Mouse (Mus musculus): ENCODE data around the gene Mier2. TPM values are rescaled to one million over a fixed set of nuclear protein-coding genes. Genes with fewer than 3 reads are reported as not detected.

Mier2 gene
- total RNA-seq, 1 experiment = 58.5 TPM

DNA sequence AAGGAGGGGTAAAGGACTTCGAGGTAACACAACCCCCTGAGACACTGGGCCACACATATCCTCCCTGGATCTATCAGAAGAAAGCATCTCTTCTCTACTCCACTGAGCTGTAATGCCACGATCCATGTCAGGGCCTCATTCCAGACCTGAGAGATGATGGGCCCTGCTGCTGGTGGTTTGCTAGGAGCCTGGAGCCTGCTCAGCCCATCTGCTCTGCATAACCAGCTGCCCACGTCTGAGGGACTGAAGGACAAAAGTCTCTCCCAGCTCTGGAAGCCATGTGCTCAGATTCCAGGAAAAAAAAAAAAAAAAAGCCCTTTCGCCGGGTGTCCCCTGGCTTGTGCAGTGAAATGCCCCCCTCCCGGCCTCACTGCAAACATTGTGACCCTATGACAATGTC is 20.8 kb upstream of the Mier2 start:
- H3K36me3 ChIP-seq (ENCODE audit: control insufficient read depth, insufficient read depth, low read length, poor library complexity, severe bottlenecking) = no peaks in the 10 kb centered on the region
- H3K4me3 ChIP-seq (ENCODE audit: insufficient read depth in 1 of 2, low read depth in 1 of 2, low read length in 2 of 2, poor library complexity in 1 of 2, severe bottlenecking in 1 of 2) = no peak overlapping the region
- peaks cover 1 to 7% of the 10 kb centered on the region in 2 experiments; a peak in 2 of 4 replicates for H3K4me1 ChIP-seq (ENCODE audit: control insufficient read depth in 2 of 2, insufficient read depth in 2 of 2, low read length in 2 of 2, poor library complexity in 1 of 2)
- no peak overlapping the region for H3K27ac ChIP-seq (ENCODE audit: insufficient read depth, low read depth, low read length, poor library complexity, severe bottlenecking)
- in situ Hi-C loops (cut with MboI; ENCODE audit: low sequenced_read_pairs in 2 of 2, unreplicated experiment in 2 of 2) = no loop called here
- H3K9ac ChIP-seq (ENCODE audit: insufficient read depth, low read depth, low read length, poor library complexity, severe bottlenecking) = no peak overlapping the region
- TF ChIP-seq CHD2 (IDR thresholded peaks at IDR 0.05; ENCODE audit: low read depth, low read length) (no peak), HCFC1 (IDR thresholded peaks at IDR 0.05; ENCODE audit: borderline replicate concordance, insufficient read depth, low read length) (no peak), ZNF384 (IDR thresholded peaks at IDR 0.05; ENCODE audit: low read depth, low read length) (no peak), MAFK (IDR thresholded peaks at IDR 0.05; ENCODE audit: insufficient read depth, low read depth, low read length) (no peak), ZC3H11A (IDR thresholded peaks at IDR 0.05; ENCODE audit: borderline replicate concordance, low read depth, low read length) (no peak)
- H3K9me3 ChIP-seq (ENCODE audit: control insufficient read depth, insufficient read depth, low read depth, low read length) = no peaks in the 10 kb centered on the region
- DNase-seq (ENCODE audit: low read depth, low spot score) = no peak

DNA sequence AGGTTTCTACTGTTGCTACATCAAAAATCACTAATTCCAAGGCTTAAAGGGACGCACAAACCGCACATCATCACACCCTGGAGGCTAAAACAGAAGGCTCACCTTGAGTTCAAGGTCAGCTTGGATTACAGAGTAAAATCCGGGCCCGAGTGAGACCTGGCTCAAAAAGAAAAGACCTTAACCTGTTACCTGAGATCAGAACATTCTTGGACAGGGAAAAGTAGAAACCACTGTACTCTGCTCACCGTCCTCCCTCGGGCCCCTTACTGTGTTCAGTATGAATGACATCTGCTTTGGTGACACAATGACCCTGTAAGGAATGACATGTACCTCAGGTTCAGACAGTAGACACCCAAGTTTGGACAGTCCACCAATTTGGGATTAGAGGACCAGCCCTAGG is 19.8 kb upstream of the Mier2 start:
- no peaks in the 10 kb centered on the region for H3K9me3 ChIP-seq (ENCODE audit: control insufficient read depth, insufficient read depth, low read depth, low read length)
- H3K36me3 ChIP-seq (ENCODE audit: control insufficient read depth, insufficient read depth, low read length, poor library complexity, severe bottlenecking) = no peaks in the 10 kb centered on the region
- TF ChIP-seq MAFK (IDR thresholded peaks at IDR 0.05; ENCODE audit: insufficient read depth, low read depth, low read length) (no peak), ZC3H11A (IDR thresholded peaks at IDR 0.05; ENCODE audit: borderline replicate concordance, low read depth, low read length) (no peak), CHD2 (IDR thresholded peaks at IDR 0.05; ENCODE audit: low read depth, low read length) (no peak), HCFC1 (IDR thresholded peaks at IDR 0.05; ENCODE audit: borderline replicate concordance, insufficient read depth, low read length) (no peak), ZNF384 (IDR thresholded peaks at IDR 0.05; ENCODE audit: low read depth, low read length) (no peak)
- no peak overlapping the region for H3K9ac ChIP-seq (ENCODE audit: insufficient read depth, low read depth, low read length, poor library complexity, severe bottlenecking)
- peaks cover 1 to 7% of the 10 kb centered on the region in 2 experiments; a peak in 2 of 4 replicates for H3K4me1 ChIP-seq (ENCODE audit: control insufficient read depth in 2 of 2, insufficient read depth in 2 of 2, low read length in 2 of 2, poor library complexity in 1 of 2)
- no peak overlapping the region for H3K4me3 ChIP-seq (ENCODE audit: insufficient read depth in 1 of 2, low read depth in 1 of 2, low read length in 2 of 2, poor library complexity in 1 of 2, severe bottlenecking in 1 of 2)
- in situ Hi-C loops (cut with MboI; ENCODE audit: low sequenced_read_pairs in 2 of 2, unreplicated experiment in 2 of 2) = no loop called here
- DNase-seq (ENCODE audit: low read depth, low spot score) = no peak
- H3K27ac ChIP-seq (ENCODE audit: insufficient read depth, low read depth, low read length, poor library complexity, severe bottlenecking) = no peak overlapping the region

DNA sequence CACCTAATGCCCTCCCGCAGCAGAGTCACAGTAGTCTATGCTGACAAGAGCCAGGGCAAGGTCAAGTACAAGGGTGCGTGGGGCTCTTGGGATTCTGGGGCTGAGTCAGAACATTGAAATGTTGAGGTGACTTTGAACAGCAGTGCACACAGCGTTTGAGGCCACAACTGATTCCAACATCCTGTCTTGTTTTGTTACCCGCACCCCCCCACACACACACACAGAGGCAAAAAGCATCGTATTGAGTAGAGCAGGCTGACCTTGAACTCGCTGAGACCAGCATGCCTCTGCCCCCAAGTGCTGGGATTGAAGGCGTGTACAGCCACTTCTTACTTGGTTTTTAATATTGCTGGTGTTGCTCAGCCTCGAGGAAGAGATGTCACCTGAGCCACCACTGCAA is 19.4 kb upstream of the Mier2 start:
- TF ChIP-seq MAFK (IDR thresholded peaks at IDR 0.05; ENCODE audit: insufficient read depth, low read depth, low read length) (no peak), CHD2 (IDR thresholded peaks at IDR 0.05; ENCODE audit: low read depth, low read length) (no peak), ZC3H11A (IDR thresholded peaks at IDR 0.05; ENCODE audit: borderline replicate concordance, low read depth, low read length) (no peak), HCFC1 (IDR thresholded peaks at IDR 0.05; ENCODE audit: borderline replicate concordance, insufficient read depth, low read length) (no peak), ZNF384 (IDR thresholded peaks at IDR 0.05; ENCODE audit: low read depth, low read length) (no peak)
- Histone ChIP-seq H3K4me3 (ENCODE audit: insufficient read depth in 1 of 2, low read depth in 1 of 2, low read length in 2 of 2, poor library complexity in 1 of 2, severe bottlenecking in 1 of 2) (no peak overlapping the region), H3K9ac (ENCODE audit: insufficient read depth, low read depth, low read length, poor library complexity, severe bottlenecking) (no peak overlapping the region), H3K27ac (ENCODE audit: insufficient read depth, low read depth, low read length, poor library complexity, severe bottlenecking) (no peak overlapping the region), H3K4me1 (ENCODE audit: control insufficient read depth in 2 of 2, insufficient read depth in 2 of 2, low read length in 2 of 2, poor library complexity in 1 of 2) (peaks cover 0 to 7% of the 10 kb centered on the region in 2 experiments; a peak in 1 of 4 replicates), H3K9me3 (ENCODE audit: control insufficient read depth, insufficient read depth, low read depth, low read length) (no peaks in the 10 kb centered on the region), H3K36me3 (ENCODE audit: control insufficient read depth, insufficient read depth, low read length, poor library complexity, severe bottlenecking) (no peaks in the 10 kb centered on the region)
- no peak for DNase-seq (ENCODE audit: low read depth, low spot score)
- in situ Hi-C loops (cut with MboI; ENCODE audit: low sequenced_read_pairs in 2 of 2, unreplicated experiment in 2 of 2) = no loop called here

DNA sequence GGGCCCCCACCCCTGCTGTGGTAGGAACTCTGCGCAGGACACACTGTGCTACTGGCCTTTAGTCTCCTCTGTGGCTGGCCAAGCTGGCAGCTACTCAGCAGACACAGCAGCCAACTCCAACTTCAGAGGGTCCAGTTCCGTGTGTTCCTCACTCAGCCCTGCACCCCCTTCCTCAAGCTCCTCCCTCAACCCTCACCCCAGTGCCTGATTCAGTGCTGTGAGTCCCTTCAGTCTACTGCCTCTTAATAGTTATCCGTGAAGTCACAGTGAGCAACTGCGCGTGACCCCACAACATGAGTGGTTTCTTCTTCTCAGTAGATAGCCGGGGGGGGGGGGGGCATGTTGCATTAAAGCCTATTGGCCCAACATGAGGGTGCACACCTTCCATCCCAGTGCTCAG is 18.6 kb upstream of the Mier2 start:
- Histone ChIP-seq H3K4me3 (ENCODE audit: insufficient read depth in 1 of 2, low read depth in 1 of 2, low read length in 2 of 2, poor library complexity in 1 of 2, severe bottlenecking in 1 of 2) (no peak overlapping the region), H3K9me3 (ENCODE audit: control insufficient read depth, insufficient read depth, low read depth, low read length) (no peaks in the 10 kb centered on the region), H3K4me1 (ENCODE audit: control insufficient read depth in 2 of 2, insufficient read depth in 2 of 2, low read length in 2 of 2, poor library complexity in 1 of 2) (peaks cover 0 to 7% of the 10 kb centered on the region in 2 experiments; a peak in 1 of 4 replicates), H3K36me3 (ENCODE audit: control insufficient read depth, insufficient read depth, low read length, poor library complexity, severe bottlenecking) (no peaks in the 10 kb centered on the region), H3K9ac (ENCODE audit: insufficient read depth, low read depth, low read length, poor library complexity, severe bottlenecking) (no peak overlapping the region), H3K27ac (ENCODE audit: insufficient read depth, low read depth, low read length, poor library complexity, severe bottlenecking) (no peak overlapping the region)
- TF ChIP-seq ZC3H11A (IDR thresholded peaks at IDR 0.05; ENCODE audit: borderline replicate concordance, low read depth, low read length) (no peak), CHD2 (IDR thresholded peaks at IDR 0.05; ENCODE audit: low read depth, low read length) (no peak), HCFC1 (IDR thresholded peaks at IDR 0.05; ENCODE audit: borderline replicate concordance, insufficient read depth, low read length) (no peak), ZNF384 (IDR thresholded peaks at IDR 0.05; ENCODE audit: low read depth, low read length) (no peak), MAFK (IDR thresholded peaks at IDR 0.05; ENCODE audit: insufficient read depth, low read depth, low read length) (no peak)
- in situ Hi-C loops (cut with MboI; ENCODE audit: low sequenced_read_pairs in 2 of 2, unreplicated experiment in 2 of 2) = no loop called here
- DNase-seq (ENCODE audit: low read depth, low spot score) = no peak

DNA sequence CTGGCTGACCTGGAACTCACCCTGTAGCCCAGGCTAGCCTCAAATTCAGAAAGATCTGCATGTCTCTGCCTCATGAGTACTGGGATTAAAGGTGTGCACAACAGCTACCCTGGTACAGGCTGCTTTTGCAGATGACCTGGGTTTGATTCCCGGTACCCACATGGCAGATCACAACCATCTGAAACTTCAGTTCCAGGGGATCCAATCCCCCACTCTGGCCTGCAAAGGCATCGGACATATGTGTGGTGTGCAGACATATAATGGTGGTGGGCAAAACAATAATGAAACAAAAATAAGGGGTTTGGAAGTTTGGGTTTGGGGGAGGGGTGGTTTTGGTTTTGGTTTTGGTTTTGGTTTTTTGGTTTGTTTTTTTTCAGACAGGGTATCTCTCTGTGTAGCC is 16.3 kb upstream of the Mier2 start:
- H3K27ac ChIP-seq (ENCODE audit: insufficient read depth, low read depth, low read length, poor library complexity, severe bottlenecking) = no peak overlapping the region
- TF ChIP-seq ZNF384 (IDR thresholded peaks at IDR 0.05; ENCODE audit: low read depth, low read length) = no peak
- TF ChIP-seq ZC3H11A (IDR thresholded peaks at IDR 0.05; ENCODE audit: borderline replicate concordance, low read depth, low read length) = no peak
- no peak for TF ChIP-seq CHD2 (IDR thresholded peaks at IDR 0.05; ENCODE audit: low read depth, low read length)
- no peak for TF ChIP-seq HCFC1 (IDR thresholded peaks at IDR 0.05; ENCODE audit: borderline replicate concordance, insufficient read depth, low read length)
- no peak for TF ChIP-seq MAFK (IDR thresholded peaks at IDR 0.05; ENCODE audit: insufficient read depth, low read depth, low read length)
- no peak for DNase-seq (ENCODE audit: low read depth, low spot score)
- no peak overlapping the region for H3K9ac ChIP-seq (ENCODE audit: insufficient read depth, low read depth, low read length, poor library complexity, severe bottlenecking)
- no peak overlapping the region for H3K4me3 ChIP-seq (ENCODE audit: insufficient read depth in 1 of 2, low read depth in 1 of 2, low read length in 2 of 2, poor library complexity in 1 of 2, severe bottlenecking in 1 of 2)
- in situ Hi-C loops (cut with MboI; ENCODE audit: low sequenced_read_pairs in 2 of 2, unreplicated experiment in 2 of 2) = no loop called here
- peaks cover 0 to 7% of the 10 kb centered on the region in 2 experiments; a peak in 1 of 4 replicates for H3K4me1 ChIP-seq (ENCODE audit: control insufficient read depth in 2 of 2, insufficient read depth in 2 of 2, low read length in 2 of 2, poor library complexity in 1 of 2)
- H3K9me3 ChIP-seq (ENCODE audit: control insufficient read depth, insufficient read depth, low read depth, low read length) = no peaks in the 10 kb centered on the region
- H3K36me3 ChIP-seq (ENCODE audit: control insufficient read depth, insufficient read depth, low read length, poor library complexity, severe bottlenecking) = no peaks in the 10 kb centered on the region

Data from ES-E14 (cell line).